Mouse (Mus musculus) left cerebral cortex, adult 2 months (tissue): ENCODE results near the gene Gamt. TPM values are rescaled to one million over a fixed set of nuclear protein-coding genes. Genes with fewer than 3 reads are reported as not detected.

Experiments used
- DNase-seq, 2 experiments: peaks; one replicate each; pipeline ENCODE4 v3.0.0; 2021 to 2022; ENCODE audit warnings: low spot score in 2 of 2, mixed read lengths in 1 of 2; ENCODE audit errors: extremely low spot score in 1 of 2
- H3K27ac ChIP-seq: fragments of 200-600 bp; 2 replicates; pipeline ENCODE4 v1.8.1; 2022
- H3K4me3 ChIP-seq: fragments of 200-600 bp; 2 replicates; pipeline ENCODE4 v1.8.1; 2022
- CTCF ChIP-seq: fragments of 200-600 bp; IDR thresholded peaks from 2 replicates; pipeline ENCODE4 v1.8.1; 2022; ENCODE audit warnings: antibody characterized with exemption, mild to moderate bottlenecking, moderate library complexity
- intact Hi-C: fragments of 180-260 bp; cut with DNase I; formaldehyde crosslinking; loops from one replicate; pipeline ENCODE4 v1.15.1; 2025
- total RNA-seq, 2 experiments: library from RNA; stranded (reverse); gene quantifications; 2 replicates each; pipeline ENCODE4 v1.2.3; 2021

Gamt gene
- total RNA-seq, 2 experiments from 2014 or later = 16.6 to 23.3 TPM

DNA sequence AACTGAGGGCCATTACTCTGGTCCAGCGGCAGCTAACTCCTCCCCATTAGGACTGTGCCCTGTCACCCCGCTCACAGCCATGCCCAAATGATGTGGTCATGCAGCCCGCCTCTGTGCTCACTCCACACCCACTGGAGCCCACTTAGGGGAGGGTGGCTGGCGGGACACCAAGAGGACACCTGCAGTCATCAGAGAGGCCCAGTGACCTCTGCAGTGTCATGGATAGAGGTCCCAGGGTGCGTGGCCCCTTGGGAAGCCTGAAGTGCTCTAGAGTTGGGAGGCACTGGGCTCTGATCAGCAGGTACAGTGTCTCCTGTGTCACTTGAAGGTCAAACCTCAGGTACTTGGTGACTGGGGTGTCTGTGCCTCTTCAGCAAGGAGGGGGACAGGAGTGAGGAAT, 36.0 kb upstream of the Gamt start:
- no peak for TF ChIP-seq CTCF
- intact Hi-C loops = no loop called here

GRCm38 (mm10) chr10:80295618-80296425, 35.0 kb upstream of the Gamt start, which contains the start of gene Apc2:
Gene Apc2, plus strand, starts transcription at chr10:80295977.
- peak within 1 kb of the TSS; percentile 62 for H3K4me3 ChIP-seq
- H3K27ac ChIP-seq = peak within 1 kb of the TSS; percentile 94
- intact Hi-C loops = loop anchor here (2.0 kb wide), 1 partner anchor 79 kb away; no protein-coding TSS in a partner anchor
- TF ChIP-seq CTCF = peak; percentile 73
- peak; percentile 77 to 78 for DNase-seq

More for the DNA sequence above, 36.0 kb upstream of the Gamt start:
- H3K27ac ChIP-seq = peak overlapping the region; percentile 94
- peak overlapping the region; percentile 62 for H3K4me3 ChIP-seq
- DNase-seq = no peak

GRCm38 (mm10) chr10:80294788-80295303, 34.0 kb upstream of the Gamt start:
- H3K4me3 ChIP-seq = no peak overlapping the region
- TF ChIP-seq CTCF = no peak
- intact Hi-C loops = loop anchor here (2.0 kb wide), 1 partner anchor 80 kb away; no protein-coding TSS in a partner anchor
- no peak for DNase-seq
- H3K27ac ChIP-seq = peak overlapping the region; percentile 94; the same call in 1 of the 2 replicates

- intact Hi-C loops = loop anchor here (2.0 kb wide), 1 partner anchor 80 kb away; no protein-coding TSS in a partner anchor
- H3K27ac ChIP-seq = no peak overlapping the region
- H3K4me3 ChIP-seq = no peak overlapping the region
- TF ChIP-seq CTCF = no peak
- no peak for DNase-seq
Observed at GRCm38 (mm10) chr10:80294311-80294710, 33.5 kb upstream of the Gamt start.

DNA sequence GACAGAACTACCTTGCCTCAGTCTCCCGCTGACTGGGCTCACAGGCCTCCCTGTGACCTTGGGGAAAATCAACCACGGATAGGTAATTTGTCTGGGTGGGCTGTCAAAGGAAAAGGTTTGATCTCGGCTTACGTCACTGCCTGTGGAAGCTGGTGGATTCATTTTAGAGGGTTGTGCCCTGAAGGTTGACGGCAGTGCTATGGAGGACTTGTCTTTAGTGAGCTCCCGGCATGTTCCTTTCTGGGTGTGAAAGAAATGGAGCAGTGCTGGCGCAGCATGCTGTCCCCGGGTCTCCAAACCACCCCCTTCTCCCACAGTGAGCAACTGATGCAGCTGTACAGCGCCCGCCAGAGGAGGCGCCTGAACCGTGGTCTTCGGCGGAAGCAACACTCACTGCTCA, 32.5 kb upstream of the Gamt start:
- Histone ChIP-seq H3K4me3 (peak overlapping the region; percentile 96), H3K27ac (peak overlapping the region; percentile 89)

GRCm38 (mm10) chr10:80292251-80293146, 31.7 kb upstream of the Gamt start, which contains the start of gene Rps15:
Gene Rps15, plus strand, starts transcription at chr10:80292453.
- peak within 1 kb of the TSS; percentile 96 for H3K4me3 ChIP-seq
- peak; percentile 71 for TF ChIP-seq CTCF
- intact Hi-C loops = loop anchor here (2.0 kb wide), 1 partner anchor 56 kb away; the partner anchor contains the start of gene Adamtsl5
- peak; percentile 90 to 93 for DNase-seq
- peak within 1 kb of the TSS; percentile 89 for H3K27ac ChIP-seq

More for the DNA sequence above, 32.5 kb upstream of the Gamt start:
- no peak for TF ChIP-seq CTCF
- no peak for DNase-seq
- intact Hi-C loops = loop anchor here (2.0 kb wide), 1 partner anchor 55 kb away; the partner anchor contains the start of gene Adamtsl5

GRCm38 (mm10) chr10:80288657-80289056, 27.8 kb upstream of the Gamt start:
- intact Hi-C loops = no loop called here
- no peak for DNase-seq
- Histone ChIP-seq H3K4me3 (no peak overlapping the region), H3K27ac (no peak overlapping the region)
- peak; percentile 33 for TF ChIP-seq CTCF

GRCm38 (mm10) chr10:80288097-80288496, 27.3 kb upstream of the Gamt start:
- intact Hi-C loops = no loop called here
- Histone ChIP-seq H3K27ac (no peak overlapping the region), H3K4me3 (no peak overlapping the region)
- TF ChIP-seq CTCF = no peak
- DNase-seq = no peak

- Histone ChIP-seq H3K4me3 (no peak overlapping the region), H3K27ac (no peak overlapping the region)
- no peak for DNase-seq
- no peak for TF ChIP-seq CTCF
- intact Hi-C loops = no loop called here
Observed at GRCm38 (mm10) chr10:80285222-80286070, 24.6 kb upstream of the Gamt start.
